Mouse (Mus musculus) kidney, adult 2 months (tissue): ENCODE measurements around the gene Ifi35. TPM values are rescaled to one million over a fixed set of nuclear protein-coding genes. Genes with fewer than 3 reads are reported as not detected.
"Not testable (repeated sequence)": the region's sequence is repeated elsewhere in the genome, so short reads cannot be mapped to it uniquely, and the experiment has no call there.

Experiments
- DNase-seq: peaks from one replicate; pipeline ENCODE4 v3.0.0; 2021
- H3K27ac ChIP-seq: fragments of 200-500 bp; 2 replicates; pipeline ENCODE4 v1.5.1; 2012; ENCODE audit warnings: low read depth, low read length, control low read depth, inconsistent platforms; ENCODE audit not compliant: insufficient read depth
- H3K27me3 ChIP-seq: fragments of 200-500 bp; replicated peaks from 2 replicates; pipeline ENCODE4 v1.6.1; 2012; ENCODE audit warnings: mild to moderate bottlenecking, moderate library complexity, low read length, inconsistent platforms; ENCODE audit not compliant: control insufficient read depth, insufficient read depth
- H3K36me3 ChIP-seq: fragments of 200-500 bp; 2 replicates; pipeline ENCODE4 v1.6.1; 2012; ENCODE audit warnings: mild to moderate bottlenecking, moderate library complexity, low read length, inconsistent platforms; ENCODE audit not compliant: control insufficient read depth, insufficient read depth
- H3K4me1 ChIP-seq: fragments of 200-500 bp; 2 replicates; pipeline ENCODE4 v1.6.1; 2011; ENCODE audit warnings: low read length; ENCODE audit not compliant: control insufficient read depth, insufficient read depth
- H3K4me3 ChIP-seq: fragments of 200-500 bp; 2 replicates; pipeline ENCODE4 v1.5.1; 2011; ENCODE audit warnings: mild to moderate bottlenecking, low read depth, low read length, control low read depth; ENCODE audit not compliant: insufficient read depth
- CTCF ChIP-seq: fragments of 200-500 bp; conservative IDR thresholded peaks from 2 replicates; pipeline ENCODE4 v1.5.1; 2011; ENCODE audit warnings: low read depth, mild to moderate bottlenecking, control low read depth, low read length, moderate library complexity, mixed read lengths; ENCODE audit not compliant: insufficient read depth, insufficient read length
- POLR2A ChIP-seq: fragments of 200-500 bp; IDR thresholded peaks from one replicate; pipeline ENCODE4 v1.6.1; 2011; ENCODE audit warnings: low read depth, low read length, control low read depth
- WGBS: fragments of 180-500 bp; shearing (Covaris S2); methylation state at CpG from one replicate; pipeline ENCODE4 v1.1.7; 2018; 5-methylcytosine and 5-hydroxymethylcytosine counted together
- polyA plus RNA-seq: library from polyadenylated mRNA; depleted of rRNA; stranded (reverse); fragments of >200 nt; gene quantifications from 2 replicates; pipeline ENCODE4 v1.2.3, GENCODE M21; 2012

Gene Ifi35
- polyA plus RNA-seq, 1 experiment = 29.6 TPM

GRCm38 (mm10) chr11:101474298-101474697 is 26.1 kb downstream of the Ifi35 start:
- H3K4me3 ChIP-seq = no peak overlapping the region
- no peak for TF ChIP-seq CTCF
- TF ChIP-seq POLR2A = no peak
- no peaks in the 10 kb centered on the region for H3K4me1 ChIP-seq
- H3K27ac ChIP-seq = no peak overlapping the region
- no peak for DNase-seq
- 77% methylated on average over 5 of the region's 5 CpGs for WGBS
- H3K36me3 ChIP-seq = no peaks in the 10 kb centered on the region
- no peaks in the 10 kb centered on the region for H3K27me3 ChIP-seq

GRCm38 (mm10) chr11:101476361-101476760 is 28.2 kb downstream of the Ifi35 start:
- not testable (repeated sequence) for H3K4me1 ChIP-seq, H3K4me3 ChIP-seq, H3K36me3 ChIP-seq, H3K27me3 ChIP-seq, H3K27ac ChIP-seq
- 56% methylated on average over 4 of the region's 4 CpGs for WGBS
- DNase-seq = peak; percentile 54

- H3K36me3 ChIP-seq = no peaks in the 10 kb centered on the region
These were observed 29.0 kb downstream of the Ifi35 start for GRCm38 (mm10) chr11:101477194-101477551.

GRCm38 (mm10) chr11:101477552-101478211 is 29.5 kb downstream of the Ifi35 start:
- WGBS = 78% methylated on average over 10 of the region's 10 CpGs
- TF ChIP-seq CTCF (no peak), POLR2A (no peak)
- Histone ChIP-seq H3K4me3 (no peak overlapping the region), H3K27ac (no peak overlapping the region), H3K36me3 (no peaks in the 10 kb centered on the region), H3K27me3 (no peaks in the 10 kb centered on the region), H3K4me1 (no peaks in the 10 kb centered on the region)
- no peak for DNase-seq

More at GRCm38 (mm10) chr11:101477194-101477551, 29.0 kb downstream of the Ifi35 start:
- TF ChIP-seq CTCF (no peak), POLR2A (no peak)
- Histone ChIP-seq H3K4me3 (no peak overlapping the region), H3K27ac (no peak overlapping the region), H3K4me1 (no peaks in the 10 kb centered on the region), H3K27me3 (no peaks in the 10 kb centered on the region)
- DNase-seq = no peak
- 52% methylated on average over 4 of the region's 4 CpGs for WGBS

GRCm38 (mm10) chr11:101479171-101479635 is 31.0 kb downstream of the Ifi35 start:
- 33% methylated on average over 18 of the region's 18 CpGs for WGBS
- H3K4me3 ChIP-seq = no peak overlapping the region
- TF ChIP-seq CTCF (no peak), POLR2A (no peak)
- no peak for DNase-seq
- H3K27me3 ChIP-seq = no peaks in the 10 kb centered on the region
- no peak overlapping the region for H3K27ac ChIP-seq
- no peaks in the 10 kb centered on the region for H3K36me3 ChIP-seq
- no peaks in the 10 kb centered on the region for H3K4me1 ChIP-seq

GRCm38 (mm10) chr11:101480912-101481311 is 32.7 kb downstream of the Ifi35 start:
- Histone ChIP-seq H3K36me3 (no peaks in the 10 kb centered on the region), H3K4me1 (no peaks in the 10 kb centered on the region), H3K4me3 (no peak overlapping the region), H3K27ac (no peak overlapping the region), H3K27me3 (no peaks in the 10 kb centered on the region)
- no peak for TF ChIP-seq POLR2A
- no peak for TF ChIP-seq CTCF
- no peak for DNase-seq
- 52% methylated on average over 6 of the region's 6 CpGs for WGBS

GRCm38 (mm10) chr11:101483804-101484203 is 35.6 kb downstream of the Ifi35 start:
- H3K4me3 ChIP-seq = no peak overlapping the region
- H3K36me3 ChIP-seq = no peaks in the 10 kb centered on the region
- H3K4me1 ChIP-seq = no peaks in the 10 kb centered on the region
- 41% methylated on average over 3 of the region's 3 CpGs for WGBS
- no peak overlapping the region for H3K27ac ChIP-seq
- TF ChIP-seq CTCF (no peak), POLR2A (no peak)
- DNase-seq = no peak
- H3K27me3 ChIP-seq = no peaks in the 10 kb centered on the region
